Mouse (Mus musculus): ENCODE measurements around the gene Dnaja1. TPM values are rescaled to one million over a fixed set of nuclear protein-coding genes. Genes with fewer than 3 reads are reported as not detected.

The Dnaja1 gene
- total and polyA plus RNA-seq, 2 experiments from 2014 or later, result 104 to 650 TPM

GRCm38 (mm10) chr4:40682359-40682758 is 39.6 kb upstream of the Dnaja1 start:
- WGBS, result 94% methylated on average over 5 of the region's 5 CpGs
- no peak for TF ChIP-seq CTCF (IDR thresholded peaks at IDR 0.05)
- Histone ChIP-seq H3K27ac (ENCODE audit: low read depth, low read length) (no peak overlapping the region), H3K9ac (replicated peaks; ENCODE audit: low read length, poor library complexity, severe bottlenecking) (no peak overlapping the region), H3K9me3 (ENCODE audit: low read length) (no peaks in the 10 kb centered on the region), H3K27me3 (ENCODE audit: insufficient read depth, low read length) (no peaks in the 10 kb centered on the region), H3K4me1 (ENCODE audit: insufficient read depth, low read length) (no peaks in the 10 kb centered on the region), H3K4me3 (ENCODE audit: low read depth, low read length) (no peak overlapping the region), H3K4me2 (ENCODE audit: low read depth, low read length, poor library complexity, severe bottlenecking) (no peak overlapping the region), H3K36me3 (ENCODE audit: insufficient read depth, low read length) (peaks cover 9% of the 10 kb centered on the region; the same call in 1 of the 2 replicates)
- DNase-seq (ENCODE audit: low spot score), result no peak
- no peak for ATAC-seq (ENCODE audit: low FRiP score)

GRCm38 (mm10) chr4:40683306-40683705 is 38.6 kb upstream of the Dnaja1 start:
- TF ChIP-seq CTCF (IDR thresholded peaks at IDR 0.05), result no peak
- H3K4me1 ChIP-seq (ENCODE audit: insufficient read depth, low read length), result no peaks in the 10 kb centered on the region
- no peak for ATAC-seq (ENCODE audit: low FRiP score)
- 85% methylated on average over 2 of the region's 2 CpGs for WGBS
- no peak overlapping the region for H3K4me3 ChIP-seq (ENCODE audit: low read depth, low read length)
- H3K9me3 ChIP-seq (ENCODE audit: low read length), result no peaks in the 10 kb centered on the region
- H3K27ac ChIP-seq (ENCODE audit: low read depth, low read length), result no peak overlapping the region
- DNase-seq (ENCODE audit: low spot score), result no peak
- H3K36me3 ChIP-seq (ENCODE audit: insufficient read depth, low read length), result peaks cover 12% of the 10 kb centered on the region; the same call in 1 of the 2 replicates
- H3K27me3 ChIP-seq (ENCODE audit: insufficient read depth, low read length), result no peaks in the 10 kb centered on the region
- H3K4me2 ChIP-seq (ENCODE audit: low read depth, low read length, poor library complexity, severe bottlenecking), result no peak overlapping the region
- H3K9ac ChIP-seq (replicated peaks; ENCODE audit: low read length, poor library complexity, severe bottlenecking), result no peak overlapping the region

GRCm38 (mm10) chr4:40691100-40691499 is 30.9 kb upstream of the Dnaja1 start:
- Histone ChIP-seq H3K27me3 (ENCODE audit: insufficient read depth, low read length) (no peaks in the 10 kb centered on the region), H3K9ac (replicated peaks; ENCODE audit: low read length, poor library complexity, severe bottlenecking) (no peak overlapping the region), H3K27ac (ENCODE audit: low read depth, low read length) (no peak overlapping the region), H3K36me3 (ENCODE audit: insufficient read depth, low read length) (peaks cover 52% of the 10 kb centered on the region), H3K4me3 (ENCODE audit: low read depth, low read length) (no peak overlapping the region), H3K9me3 (ENCODE audit: low read length) (no peaks in the 10 kb centered on the region), H3K4me1 (ENCODE audit: insufficient read depth, low read length) (no peaks in the 10 kb centered on the region), H3K4me2 (ENCODE audit: low read depth, low read length, poor library complexity, severe bottlenecking) (no peak overlapping the region)
- DNase-seq (ENCODE audit: low spot score) (no peak), ATAC-seq (ENCODE audit: low FRiP score) (no peak)
- no peak for TF ChIP-seq CTCF (IDR thresholded peaks at IDR 0.05)
- WGBS, result 94% methylated on average over 11 of the region's 11 CpGs

GRCm38 (mm10) chr4:40697059-40697458 is 24.9 kb upstream of the Dnaja1 start:
- Histone ChIP-seq H3K27ac (ENCODE audit: low read depth, low read length) (no peak overlapping the region), H3K9ac (replicated peaks; ENCODE audit: low read length, poor library complexity, severe bottlenecking) (no peak overlapping the region), H3K27me3 (ENCODE audit: insufficient read depth, low read length) (no peaks in the 10 kb centered on the region), H3K9me3 (ENCODE audit: low read length) (no peaks in the 10 kb centered on the region), H3K4me3 (ENCODE audit: low read depth, low read length) (no peak overlapping the region), H3K36me3 (ENCODE audit: insufficient read depth, low read length) (peaks cover 30% of the 10 kb centered on the region), H3K4me2 (ENCODE audit: low read depth, low read length, poor library complexity, severe bottlenecking) (no peak overlapping the region), H3K4me1 (ENCODE audit: insufficient read depth, low read length) (peaks cover 4% of the 10 kb centered on the region; the same call in 1 of the 2 replicates)
- 87% methylated on average over 7 of the region's 7 CpGs for whole genome bisulfite sequencing
- DNase-seq (ENCODE audit: low spot score) (no peak), ATAC-seq (ENCODE audit: low FRiP score) (no peak)
- TF ChIP-seq CTCF (IDR thresholded peaks at IDR 0.05), result no peak

GRCm38 (mm10) chr4:40700216-40700615 is 21.7 kb upstream of the Dnaja1 start:
- WGBS, result 84% methylated on average over 8 of the region's 8 CpGs
- no peak for TF ChIP-seq CTCF (IDR thresholded peaks at IDR 0.05)
- Histone ChIP-seq H3K27me3 (ENCODE audit: insufficient read depth, low read length) (no peaks in the 10 kb centered on the region), H3K27ac (ENCODE audit: low read depth, low read length) (no peak overlapping the region), H3K4me3 (ENCODE audit: low read depth, low read length) (no peak overlapping the region), H3K9ac (replicated peaks; ENCODE audit: low read length, poor library complexity, severe bottlenecking) (no peak overlapping the region), H3K4me1 (ENCODE audit: insufficient read depth, low read length) (peaks cover 12% of the 10 kb centered on the region; the same call in 1 of the 2 replicates), H3K9me3 (ENCODE audit: low read length) (no peaks in the 10 kb centered on the region), H3K36me3 (ENCODE audit: insufficient read depth, low read length) (peaks cover 5% of the 10 kb centered on the region), H3K4me2 (ENCODE audit: low read depth, low read length, poor library complexity, severe bottlenecking) (no peak overlapping the region)
- ATAC-seq (ENCODE audit: low FRiP score) (no peak), DNase-seq (ENCODE audit: low spot score) (no peak)

GRCm38 (mm10) chr4:40701796-40702195 is 20.2 kb upstream of the Dnaja1 start:
- Histone ChIP-seq H3K27ac (ENCODE audit: low read depth, low read length) (peak overlapping the region; percentile 93), H3K4me1 (ENCODE audit: insufficient read depth, low read length) (peaks cover 12% of the 10 kb centered on the region; the same call in 1 of the 2 replicates), H3K4me2 (ENCODE audit: low read depth, low read length, poor library complexity, severe bottlenecking) (peak overlapping the region; percentile 54), H3K36me3 (ENCODE audit: insufficient read depth, low read length) (no peaks in the 10 kb centered on the region; the same call in 1 of the 2 replicates), H3K27me3 (ENCODE audit: insufficient read depth, low read length) (no peaks in the 10 kb centered on the region), H3K9me3 (ENCODE audit: low read length) (no peaks in the 10 kb centered on the region), H3K9ac (replicated peaks; ENCODE audit: low read length, poor library complexity, severe bottlenecking) (peak overlapping the region; percentile 65; the same call in 1 of the 2 replicates), H3K4me3 (ENCODE audit: low read depth, low read length) (peak overlapping the region; percentile 67)
- TF ChIP-seq CTCF (IDR thresholded peaks at IDR 0.05), result no peak
- DNase-seq (ENCODE audit: low spot score) (no peak), ATAC-seq (ENCODE audit: low FRiP score) (no peak)
- WGBS, result 94% methylated on average over 3 of the region's 3 CpGs

Measured in midbrain, postnatal 0 days (tissue).